Mouse (Mus musculus) gastrocnemius, adult 18-20 months (tissue): ENCODE data around the gene Denr. TPM values are rescaled to one million over a fixed set of nuclear protein-coding genes. Genes with fewer than 3 reads are reported as not detected.

ENCODE experiments used
- DNase-seq: peaks from one replicate; pipeline ENCODE4 v3.0.0; 2021; ENCODE audit warnings: low spot score
- total RNA-seq, 2 experiments: library from RNA; stranded (reverse); gene quantifications; 2 replicates each; pipeline ENCODE4 v1.2.3; 2021

Gene Denr
- total RNA-seq, 2 experiments from 2014 or later, result 48.6 to 59.9 TPM

- no peak for DNase-seq
Measured at GRCm38 (mm10) chr5:123969216-123969615, 62.2 kb downstream of the Denr start.

GRCm38 (mm10) chr5:123970576-123970975, 63.6 kb downstream of the Denr start:
- no peak for DNase-seq

- no peak for DNase-seq
Measured at GRCm38 (mm10) chr5:123972453-123972852, 65.5 kb downstream of the Denr start.

GRCm38 (mm10) chr5:123973299-123974178, 66.6 kb downstream of the Denr start, which contains the start of gene Hip1r:
Hip1r (plus strand) TSS chr5:123973628.
- DNase-seq, result peak; percentile 68

- DNase-seq, result no peak
Measured at GRCm38 (mm10) chr5:123974179-123974485, 67.2 kb downstream of the Denr start.

GRCm38 (mm10) chr5:123974616-123975111, 67.7 kb downstream of the Denr start:
- no peak for DNase-seq

- DNase-seq, result no peak
Measured at GRCm38 (mm10) chr5:123975668-123976180, 68.7 kb downstream of the Denr start.

GRCm38 (mm10) chr5:123977231-123977630, 70.3 kb downstream of the Denr start:
- no peak for DNase-seq

- no peak for DNase-seq
Measured at GRCm38 (mm10) chr5:123978131-123978530, 71.2 kb downstream of the Denr start.

Other genes with a start within 250 kb of the Denr start
- 100 to 1,000 TPM; 326 to 336 TPM for gene Clip1, start 222.6 kb upstream of the Denr start, total RNA-seq
- gene Zcchc8, start 186.1 kb upstream of the Denr start, total RNA-seq, result 10 to 100 TPM; 16.2 to 18.0 TPM
- 10 to 100 TPM; 38.5 to 39.8 TPM for gene Rsrc2, start 157.8 kb upstream of the Denr start, total RNA-seq
- under 1 TPM; 0.09 to 0.14 TPM for gene Kntc1, start 157.5 kb upstream of the Denr start, total RNA-seq
- not detected for gene Hcar2, start 41.7 kb upstream of the Denr start, total RNA-seq
- gene Hcar1, start 27.2 kb upstream of the Denr start, total RNA-seq, result under 1 TPM; 0.21 to 0.36 TPM
- gene Gm43518, start 20.2 kb downstream of the Denr start, total RNA-seq, result not detected
- gene Ccdc62, start 23.5 kb downstream of the Denr start, total RNA-seq, result 1 to 10 TPM; 1.4 to 1.6 TPM
- gene Hip1r, start 66.5 kb downstream of the Denr start, total RNA-seq, result 10 to 100 TPM in 1 of 2 experiments, 1 to 10 TPM in 1; 9.4 to 19.6 TPM
- gene Vps37b, start 125.1 kb downstream of the Denr start, total RNA-seq, result 1 to 10 TPM; 5.7 to 6.6 TPM
- gene Abcb9, start 188.6 kb downstream of the Denr start, total RNA-seq, result 1 to 10 TPM; 8.4 to 8.9 TPM
- gene Ogfod2, start 205.1 kb downstream of the Denr start, total RNA-seq, result 10 to 100 TPM; 13.2 to 14.5 TPM
- 10 to 100 TPM; 39.1 TPM for gene Arl6ip4, start 208.9 kb downstream of the Denr start, total RNA-seq